Mouse (Mus musculus) forebrain, embryonic 11.5 days (tissue): ENCODE results near the gene Zfp518a. TPM values are rescaled to one million over a fixed set of nuclear protein-coding genes. Genes with fewer than 3 reads are reported as not detected.

Source experiments
- ATAC-seq: fragments of 200-750 bp; cut with Nextera tagmentation; replicated peaks from 2 replicates; pipeline ENCODE4 v1.8.0; 2017; ENCODE audit warnings: moderate TSS enrichment; ENCODE audit not compliant: low FRiP score
- DNase-seq: peaks from one replicate; pipeline ENCODE4 v3.0.0-alpha.2; 2017; ENCODE audit warnings: low spot score
- H3K27ac ChIP-seq: fragments of 300-500 bp; sonication (generic); 2 replicates; pipeline ENCODE4 v1.5.1; 2014; ENCODE audit warnings: low read depth, low read length
- H3K27me3 ChIP-seq: fragments of 300-500 bp; sonication (generic); 2 replicates; pipeline ENCODE4 v1.6.1; 2014; ENCODE audit warnings: mild to moderate bottlenecking, low read length, mixed read lengths; ENCODE audit not compliant: control insufficient read depth, insufficient read depth
- H3K36me3 ChIP-seq: fragments of 300-500 bp; sonication (generic); 2 replicates; pipeline ENCODE4 v1.6.1; 2014; ENCODE audit warnings: mild to moderate bottlenecking, low read length, moderate library complexity, mixed read lengths; ENCODE audit not compliant: control insufficient read depth, insufficient read depth
- H3K4me1 ChIP-seq: fragments of 300-500 bp; sonication (generic); replicated peaks from 2 replicates; pipeline ENCODE4 v1.6.1; 2014; ENCODE audit warnings: low read length, mixed read lengths; ENCODE audit not compliant: control insufficient read depth, insufficient read depth
- H3K4me2 ChIP-seq: fragments of 300-500 bp; sonication (generic); 2 replicates; pipeline ENCODE4 v1.6.1; 2014; ENCODE audit warnings: low read depth, mild to moderate bottlenecking, low read length, moderate library complexity, mixed read lengths; ENCODE audit not compliant: severe bottlenecking
- H3K4me3 ChIP-seq: fragments of 300-500 bp; sonication (generic); 2 replicates; pipeline ENCODE4 v1.5.1; 2014; ENCODE audit warnings: low read depth, low read length
- H3K9ac ChIP-seq: fragments of 300-500 bp; sonication (generic); 2 replicates; pipeline ENCODE4 v1.6.1; 2014; ENCODE audit warnings: low read length
- H3K9me3 ChIP-seq: fragments of 300-500 bp; sonication (generic); 2 replicates; pipeline ENCODE4 v1.6.1; 2016; ENCODE audit warnings: low read length, mixed read lengths; ENCODE audit not compliant: control insufficient read depth
- WGBS: fragments of 180-500 bp; shearing (Covaris S2); extraction: QIAGEN DNeasy Blood & Tissue Kit; methylation state at CpG from one replicate; pipeline ENCODE4 v1.1.7; 2014; 5-methylcytosine and 5-hydroxymethylcytosine counted together
- polyA plus RNA-seq: library from polyadenylated mRNA; unstranded; fragments of >200 nt; fragmentation: Nextera tagmentation; extraction: Ambion mirVana; gene quantifications from 2 replicates; pipeline ENCODE4 v1.2.1, GENCODE M21; 2014

The Zfp518a gene
- polyA plus RNA-seq: 16.1 and 16.2 TPM in 2 replicates

- under 1% methylated on average over 89 of the region's 89 CpGs for WGBS
- Histone ChIP-seq H3K4me3 (peak within 1 kb of the TSS; percentile 77), H3K4me2 (peak within 1 kb of the TSS; percentile 71), H3K27me3 (peaks cover 2% of the 10 kb centered on the region; the same call in 1 of the 2 replicates), H3K9me3 (peaks cover 4% of the 10 kb centered on the region; the same call in 1 of the 2 replicates), H3K27ac (peak within 1 kb of the TSS; percentile 89), H3K36me3 (no peaks in the 10 kb centered on the region; the same call in 1 of the 2 replicates), H3K4me1 (no peaks in the 10 kb centered on the region), H3K9ac (peak within 1 kb of the TSS; percentile 88)
- DNase-seq (peak; percentile 95), ATAC-seq (peak; percentile 94)
Observed at GRCm38 (mm10) chr19:40894519-40895392, at the start of gene Zfp518a. Gene Zfp518a, plus strand, starts transcription at chr19:40894705.

- peaks cover 23% of the 10 kb centered on the region for H3K36me3 ChIP-seq
- WGBS: 95% methylated on average over 13 of the region's 13 CpGs
Observed at GRCm38 (mm10) chr19:40844731-40845130, 49.8 kb upstream of the Zfp518a start.

GRCm38 (mm10) chr19:40849391-40849790 is 45.1 kb upstream of the Zfp518a start:
- H3K4me1 ChIP-seq: no peaks in the 10 kb centered on the region
- H3K4me2 ChIP-seq: no peak overlapping the region
- ATAC-seq: no peak
- H3K36me3 ChIP-seq: peaks cover 23% of the 10 kb centered on the region; the same call in 1 of the 2 replicates
- H3K27me3 ChIP-seq: no peaks in the 10 kb centered on the region
- 83% methylated on average over 12 of the region's 12 CpGs for WGBS
- no peak overlapping the region for H3K9ac ChIP-seq
- H3K4me3 ChIP-seq: no peak overlapping the region
- no peaks in the 10 kb centered on the region for H3K9me3 ChIP-seq
- no peak overlapping the region for H3K27ac ChIP-seq
- no peak for DNase-seq

More at GRCm38 (mm10) chr19:40844731-40845130, 49.8 kb upstream of the Zfp518a start:
- Histone ChIP-seq H3K9me3 (no peaks in the 10 kb centered on the region), H3K4me1 (no peaks in the 10 kb centered on the region), H3K27ac (no peak overlapping the region), H3K4me2 (no peak overlapping the region), H3K9ac (no peak overlapping the region), H3K27me3 (no peaks in the 10 kb centered on the region), H3K4me3 (no peak overlapping the region)
- ATAC-seq: no peak
- DNase-seq: no peak

GRCm38 (mm10) chr19:40859555-40859954 is 35.0 kb upstream of the Zfp518a start:
- no peak for DNase-seq
- 75% methylated on average over 4 of the region's 4 CpGs for WGBS

GRCm38 (mm10) chr19:40868284-40868683 is 26.2 kb upstream of the Zfp518a start:
- H3K27ac ChIP-seq: no peak overlapping the region
- DNase-seq (no peak), ATAC-seq (no peak)
- no peak overlapping the region for H3K9ac ChIP-seq
- H3K9me3 ChIP-seq: no peaks in the 10 kb centered on the region
- no peak overlapping the region for H3K4me3 ChIP-seq
- WGBS: 47% methylated on average over 5 of the region's 5 CpGs
- no peaks in the 10 kb centered on the region for H3K4me1 ChIP-seq
- H3K27me3 ChIP-seq: 0 out of 2 replicates have a peak, but pooled peaks cover 2% of the 10 kb centered on the region
- H3K4me2 ChIP-seq: no peak overlapping the region
- no peaks in the 10 kb centered on the region for H3K36me3 ChIP-seq

More at GRCm38 (mm10) chr19:40859555-40859954, 35.0 kb upstream of the Zfp518a start:
- Histone ChIP-seq H3K36me3 (no peaks in the 10 kb centered on the region), H3K4me3 (no peak overlapping the region), H3K4me1 (no peaks in the 10 kb centered on the region), H3K4me2 (no peak overlapping the region), H3K27ac (no peak overlapping the region), H3K9ac (no peak overlapping the region), H3K9me3 (no peaks in the 10 kb centered on the region), H3K27me3 (no peaks in the 10 kb centered on the region)
- no peak for ATAC-seq

GRCm38 (mm10) chr19:40869425-40870105 is 24.9 kb upstream of the Zfp518a start:
- Histone ChIP-seq H3K9me3 (no peaks in the 10 kb centered on the region), H3K27ac (no peak overlapping the region), H3K27me3 (peaks cover 4% of the 10 kb centered on the region), H3K36me3 (no peaks in the 10 kb centered on the region), H3K4me1 (no peaks in the 10 kb centered on the region), H3K4me3 (no peak overlapping the region), H3K9ac (no peak overlapping the region), H3K4me2 (no peak overlapping the region)
- 94% methylated on average over 3 of the region's 3 CpGs for WGBS
- ATAC-seq (no peak), DNase-seq (no peak)

GRCm38 (mm10) chr19:40872955-40873665 is 21.4 kb upstream of the Zfp518a start:
- Histone ChIP-seq H3K36me3 (no peaks in the 10 kb centered on the region), H3K27me3 (peaks cover 15% of the 10 kb centered on the region), H3K9ac (peak overlapping the region; percentile 58), H3K9me3 (no peaks in the 10 kb centered on the region), H3K4me2 (peak overlapping the region; percentile 60), H3K4me1 (no peaks in the 10 kb centered on the region), H3K4me3 (peak overlapping the region; percentile 41), H3K27ac (peak overlapping the region; percentile 74)
- ATAC-seq (peak; percentile 98), DNase-seq (peak; percentile 97)
- WGBS: 1% methylated on average over 51 of the region's 51 CpGs

GRCm38 (mm10) chr19:40881700-40882099 is 12.8 kb upstream of the Zfp518a start:
- Histone ChIP-seq H3K9me3 (no peaks in the 10 kb centered on the region), H3K36me3 (no peaks in the 10 kb centered on the region), H3K4me2 (no peak overlapping the region), H3K4me3 (no peak overlapping the region), H3K27me3 (peaks cover 8% of the 10 kb centered on the region; the same call in 1 of the 2 replicates), H3K4me1 (no peaks in the 10 kb centered on the region), H3K9ac (no peak overlapping the region), H3K27ac (no peak overlapping the region)
- ATAC-seq (no peak), DNase-seq (no peak)
- 80% methylated on average over 4 of the region's 4 CpGs for WGBS
